Mouse (Mus musculus) right cerebral cortex, postnatal 25 days (tissue): ENCODE measurements around the gene Gstk1.

ENCODE experiments used
- DNase-seq: peaks from one replicate; pipeline ENCODE4 v3.0.0; 2022

Gstk1 gene

DNA sequence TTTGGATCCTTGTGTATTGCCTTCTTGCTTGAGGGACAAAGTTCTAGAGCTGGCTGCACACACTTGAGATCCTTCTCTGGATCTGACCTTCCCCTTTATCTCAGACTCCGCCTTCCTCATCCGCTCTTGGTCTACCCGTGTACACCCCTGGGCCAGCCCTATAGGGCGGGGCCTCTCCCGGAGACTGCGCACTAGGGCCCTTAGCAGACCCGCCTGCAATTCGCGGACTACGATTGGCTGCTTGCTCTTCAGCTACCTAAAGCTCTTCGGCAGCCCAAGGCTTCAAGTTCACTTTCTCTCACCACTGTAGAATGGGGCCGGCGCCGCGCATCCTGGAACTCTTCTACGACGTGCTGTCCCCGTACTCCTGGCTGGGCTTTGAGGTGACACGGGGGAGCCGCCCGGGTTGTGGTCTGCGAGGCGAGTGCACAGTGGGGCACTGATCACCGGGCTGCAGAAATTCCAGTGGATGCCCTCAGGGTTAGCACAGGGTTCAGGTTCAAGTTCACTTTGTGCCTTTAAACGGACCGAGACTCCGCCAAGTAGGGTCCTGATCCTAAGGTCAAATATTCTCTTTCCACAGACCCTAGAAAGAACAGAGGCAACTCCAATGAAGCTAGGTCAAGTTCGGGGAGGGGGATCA, at the start of gene Gstk1:
Gene Gstk1 (plus strand): TSS at position 225 of the 643 bp plus-strand sequence.
- DNase-seq, result peak; percentile 68

- no peak for DNase-seq
Observed at GRCm38 (mm10) chr6:42197710-42198109, 48.0 kb upstream of the Gstk1 start.

DNA sequence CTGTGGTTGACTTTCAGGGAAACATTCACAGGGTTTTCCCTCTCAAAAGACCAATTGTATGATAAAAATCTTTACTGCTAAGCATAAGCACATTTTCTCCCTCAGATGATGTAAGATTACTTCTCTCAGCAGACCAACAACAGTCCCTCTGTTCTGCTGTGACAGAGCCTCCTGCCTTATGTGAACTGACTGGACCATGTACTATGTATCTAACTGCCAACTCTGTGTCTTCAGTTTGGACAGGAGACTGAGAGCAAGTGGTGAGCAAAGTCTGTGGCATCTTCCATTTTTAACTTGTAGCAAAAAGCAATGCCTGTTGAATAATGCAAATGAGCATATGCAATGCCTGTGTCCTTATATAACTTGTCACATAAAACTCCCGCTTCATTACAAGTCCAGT, 46.2 kb upstream of the Gstk1 start:
- no peak for DNase-seq

- DNase-seq, result no peak
Observed at GRCm38 (mm10) chr6:42215028-42215427, 30.7 kb upstream of the Gstk1 start, which contains the start of gene Tas2r144. Tas2r144 (plus strand) TSS chr6:42215328.

- no peak for DNase-seq
Observed at GRCm38 (mm10) chr6:42222286-42222685, 23.4 kb upstream of the Gstk1 start.

- no peak for DNase-seq
Observed at GRCm38 (mm10) chr6:42225046-42225445, 20.7 kb upstream of the Gstk1 start.

- peak; percentile 36 for DNase-seq
Observed at GRCm38 (mm10) chr6:42227240-42228101, 18.3 kb upstream of the Gstk1 start.

DNA sequence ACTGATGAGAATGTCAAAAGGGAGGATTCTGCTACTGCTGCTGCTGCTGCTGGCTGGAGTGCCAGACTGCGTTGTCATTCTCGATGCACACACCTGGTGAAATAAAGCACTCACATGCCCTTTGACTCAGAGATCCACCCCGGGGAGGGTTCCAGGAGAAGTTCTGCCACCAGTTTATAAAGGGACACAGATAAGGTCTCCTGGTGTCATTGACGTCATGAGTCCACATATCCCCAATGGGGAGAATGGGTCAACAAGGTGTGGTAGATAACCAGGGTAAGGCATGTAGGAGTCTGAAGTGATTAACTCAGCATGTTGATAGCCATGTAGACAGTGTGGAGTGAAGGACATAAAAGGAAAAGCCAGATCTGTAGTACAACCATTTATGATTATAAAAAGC, 16.1 kb upstream of the Gstk1 start:
- no peak for DNase-seq

- peak; percentile 38 for DNase-seq
Observed at GRCm38 (mm10) chr6:42231191-42231590, 14.5 kb upstream of the Gstk1 start.

GRCm38 (mm10) chr6:42237276-42237805, 8.4 kb upstream of the Gstk1 start:
- DNase-seq, result peak; percentile 33

- no peak for DNase-seq
Observed at GRCm38 (mm10) chr6:42241311-42242045, 4.3 kb upstream of the Gstk1 start.

DNA sequence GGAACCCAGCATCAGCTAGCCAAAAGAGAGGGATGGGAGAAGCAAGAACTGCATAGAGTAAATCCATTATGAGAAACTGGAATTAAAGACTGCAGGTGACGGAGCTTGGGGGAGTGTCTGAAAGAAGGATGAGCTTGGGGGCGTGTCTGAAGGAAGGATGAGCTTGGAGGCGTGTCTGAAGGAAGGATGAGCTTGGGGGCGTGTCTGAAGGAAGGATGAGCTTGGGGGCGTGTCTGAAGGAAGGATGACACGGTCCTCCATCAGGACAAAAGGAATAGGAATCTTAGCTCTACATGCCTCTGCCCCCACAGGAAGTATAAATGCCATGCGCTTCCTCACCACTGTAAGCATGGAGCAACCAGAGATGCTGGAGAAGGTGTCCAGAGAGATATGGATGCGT, 1.4 kb downstream of the Gstk1 start:
- DNase-seq, result no peak

DNA sequence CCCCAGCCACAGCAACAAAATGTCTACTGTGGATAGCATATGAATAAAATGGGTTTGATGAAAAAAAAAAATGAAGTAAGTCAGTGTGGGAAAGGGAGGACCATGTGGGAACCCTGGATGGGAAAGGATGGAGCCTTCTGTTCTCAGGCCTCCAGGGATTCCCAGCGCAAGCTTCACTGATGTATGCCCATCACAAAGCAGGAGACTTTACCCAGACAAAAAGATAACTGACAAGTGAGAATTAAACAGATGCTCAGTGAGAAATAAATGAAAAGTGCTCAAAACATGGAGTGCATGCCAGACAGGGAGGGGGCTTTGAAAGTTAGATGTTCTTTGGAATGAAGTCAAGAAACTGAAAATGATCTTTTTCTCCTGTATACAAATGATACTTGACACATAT, 2.2 kb downstream of the Gstk1 start:
- no peak for DNase-seq

- no peak for DNase-seq
Observed at GRCm38 (mm10) chr6:42251791-42252190, 6.1 kb downstream of the Gstk1 start.

- DNase-seq, result no peak
Observed at GRCm38 (mm10) chr6:42253103-42253502, 7.4 kb downstream of the Gstk1 start.

- no peak for DNase-seq
Observed at GRCm38 (mm10) chr6:42257303-42257863, 11.6 kb downstream of the Gstk1 start.

DNA sequence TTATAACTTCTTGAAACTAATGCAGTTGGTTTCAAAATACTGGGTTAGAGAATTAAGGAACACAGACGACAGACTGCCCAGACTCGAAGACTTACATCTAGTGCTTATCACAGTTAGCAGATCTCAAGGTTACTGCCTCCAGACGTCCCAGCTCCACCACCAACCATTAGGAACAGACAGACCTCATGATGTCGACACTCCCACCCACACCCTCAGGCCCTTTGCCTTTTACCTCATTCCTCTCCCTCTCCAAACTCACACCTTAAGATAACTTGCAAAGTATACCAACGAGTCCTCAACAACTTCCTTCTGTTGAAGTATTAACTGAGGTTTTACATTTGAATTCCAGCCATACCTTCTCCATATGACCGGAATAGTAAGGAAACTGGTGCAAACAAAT, 14.7 kb downstream of the Gstk1 start:
- DNase-seq, result no peak

DNA sequence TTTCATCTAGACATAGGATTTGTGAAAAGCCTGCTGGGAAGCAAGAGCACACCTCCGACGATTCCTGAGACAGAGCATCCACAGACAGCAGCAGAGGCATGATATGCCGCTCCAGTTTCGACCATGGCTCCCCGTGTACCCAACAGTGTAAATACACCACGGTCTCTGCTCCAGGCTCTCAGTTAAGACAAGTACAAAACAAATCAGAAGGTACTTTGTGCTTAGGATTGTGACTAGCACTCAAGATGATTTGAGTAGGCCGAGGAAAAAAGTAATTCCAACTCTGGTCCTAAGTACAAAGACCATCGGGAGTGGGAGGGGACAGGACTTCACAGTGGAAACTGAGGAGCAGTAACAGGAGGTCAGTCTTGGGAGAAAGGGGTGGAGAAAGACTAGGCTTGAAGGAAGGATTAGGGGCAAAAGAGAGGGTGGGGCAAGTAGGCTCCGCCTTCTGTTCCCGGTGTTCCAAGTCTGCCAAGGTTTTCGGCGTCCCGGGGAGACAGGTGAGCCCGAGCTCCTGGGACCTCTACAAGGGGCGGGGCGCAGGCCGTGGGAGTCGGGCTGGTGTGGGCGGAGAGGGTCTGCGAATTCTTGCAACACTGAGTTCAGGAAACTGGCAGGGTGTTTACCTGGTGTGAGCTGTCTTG, 15.9 kb downstream of the Gstk1 start, which contains the start of gene Tmem139:
Gene Tmem139 (plus strand): TSS at position 447 of the 647 bp plus-strand sequence.
- DNase-seq, result no peak

DNA sequence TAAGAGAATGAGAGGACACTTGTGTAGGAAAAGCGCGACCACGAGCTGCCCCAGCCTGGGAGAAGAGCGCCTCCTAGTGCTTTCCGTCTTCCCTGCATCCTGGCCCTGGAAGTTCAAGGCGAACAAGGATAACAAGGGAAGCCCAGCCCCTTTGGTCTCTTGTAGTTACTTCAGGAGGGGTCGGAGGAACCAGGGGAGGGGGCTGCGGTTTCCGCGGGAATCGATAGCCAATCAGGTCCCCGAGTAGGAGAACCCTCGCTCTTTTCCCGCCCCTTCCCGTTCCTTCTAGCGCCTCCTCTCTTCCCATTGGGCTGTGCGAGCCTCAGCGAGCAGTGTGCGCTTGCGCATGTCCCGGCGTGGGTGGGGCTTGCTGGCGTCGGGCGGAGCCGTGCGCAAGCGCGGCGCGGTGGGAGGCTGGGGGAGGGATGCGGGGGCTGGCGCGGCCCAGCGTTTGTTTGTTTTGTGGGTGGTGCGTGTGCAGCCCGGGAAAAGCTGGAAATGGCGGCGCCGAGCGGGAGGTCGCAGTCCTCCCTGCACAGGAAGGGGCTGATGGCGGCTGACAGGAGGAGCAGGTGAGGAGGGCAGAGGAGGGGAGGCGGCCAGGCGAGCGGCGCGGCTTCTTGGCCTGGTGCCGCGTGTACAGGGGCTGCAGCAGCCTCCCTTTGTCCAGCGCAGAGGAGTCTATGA, 19.0 kb downstream of the Gstk1 start, which contains the start of gene Casp2:
Gene Casp2 (plus strand): TSS at position 360 of the 687 bp plus-strand sequence.
- peak; percentile 98 for DNase-seq

GRCm38 (mm10) chr6:42265391-42266330, 19.9 kb downstream of the Gstk1 start:
- no peak for DNase-seq
